Mouse (Mus musculus): ENCODE measurements around the gene Cflar.
"Not testable (repeated sequence)": the region's sequence is repeated elsewhere in the genome, so short reads cannot be mapped to it uniquely, and the experiment has no call there.

- peak; percentile 18; the same call in 1 of the 2 replicates for TF ChIP-seq CTCF (IDR thresholded peaks at IDR 0.05; ENCODE audit: low read depth)
- not testable (repeated sequence) for TF ChIP-seq EP300 (optimal IDR thresholded peaks at IDR 0.05)
Measured at GRCm38 (mm10) chr1:58710043-58710442, 1.3 kb upstream of the Cflar start.
